Mouse (Mus musculus): ENCODE results near the gene Sbsn. TPM values are rescaled to one million over a fixed set of nuclear protein-coding genes. Genes with fewer than 3 reads are reported as not detected.
A peak's percentile ranks its signal among the peaks of the same experiment; 100 is the strongest.

Gene Sbsn
- total RNA-seq, 2 experiments from 2014 or later = 8.5 to 12.2 TPM

GRCm38 (mm10) chr7:30749824-30750606 lies 1.3 kb upstream of the Sbsn start:
- intact Hi-C loops (cut with DNase I) = no loop called here
- no peak for DNase-seq

- no peak for DNase-seq
- intact Hi-C loops (cut with DNase I) = no loop called here
Measured at GRCm38 (mm10) chr7:30757001-30757400, 5.7 kb downstream of the Sbsn start.

DNA sequence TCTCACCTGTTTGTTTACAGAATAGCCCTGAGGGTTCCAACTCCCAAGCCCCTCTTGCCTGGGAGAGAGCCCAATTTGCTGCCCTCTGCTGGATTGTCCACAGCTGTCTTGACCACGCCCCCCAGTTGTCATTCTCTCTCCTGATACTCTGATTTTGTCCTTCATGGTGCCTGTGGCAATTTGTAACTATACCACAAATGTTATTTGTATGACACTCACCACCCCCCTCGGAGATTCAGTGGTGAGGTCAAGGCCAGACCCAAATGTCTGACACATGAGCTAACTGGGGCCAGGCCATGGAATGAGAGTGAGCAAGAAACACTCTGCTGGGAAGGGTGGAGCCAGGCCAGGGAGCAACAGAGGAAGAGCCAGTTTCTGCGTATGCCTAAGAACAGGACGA lies 7.6 kb downstream of the Sbsn start:
- intact Hi-C loops (cut with DNase I) = no loop called here
- peak; percentile 48 for DNase-seq

DNA sequence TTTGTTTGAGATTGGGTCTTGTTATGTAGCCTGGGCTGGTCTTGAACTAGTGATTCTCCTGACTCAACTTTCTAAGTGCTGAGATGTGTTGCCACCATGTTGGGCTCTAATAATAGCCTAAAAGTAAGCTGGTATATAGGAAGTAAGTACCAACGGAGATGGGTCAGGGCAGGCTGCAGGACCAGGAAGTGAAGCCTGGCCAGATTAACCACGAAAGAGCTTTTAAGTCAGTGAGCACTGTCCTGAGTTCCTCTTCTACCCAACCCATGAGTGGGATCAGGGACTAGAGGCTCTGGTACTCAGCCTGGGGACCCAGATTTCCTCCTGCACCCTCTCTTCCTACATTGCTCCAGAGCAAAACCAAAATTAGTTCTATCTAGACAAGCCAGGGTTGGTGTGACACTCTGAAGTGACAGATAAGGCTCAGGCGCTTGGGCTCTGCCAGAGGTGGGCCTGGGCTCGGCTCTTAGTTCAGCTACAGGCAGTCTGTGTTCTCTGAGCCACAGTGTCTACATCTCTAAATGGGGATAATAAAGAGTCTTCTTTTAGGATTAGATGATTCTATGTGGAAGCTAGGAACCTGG lies 10.6 kb downstream of the Sbsn start:
- DNase-seq = no peak
- intact Hi-C loops (cut with DNase I) = no loop called here

GRCm38 (mm10) chr7:30763456-30763855 lies 12.2 kb downstream of the Sbsn start, which contains the start of gene Dmkn:
Gene Dmkn, plus strand, starts transcription at chr7:30763756.
- intact Hi-C loops (cut with DNase I) = no loop called here
- no peak for DNase-seq

- intact Hi-C loops (cut with DNase I) = no loop called here
- no peak for DNase-seq
Measured at GRCm38 (mm10) chr7:30765173-30765572, 13.9 kb downstream of the Sbsn start.

DNA sequence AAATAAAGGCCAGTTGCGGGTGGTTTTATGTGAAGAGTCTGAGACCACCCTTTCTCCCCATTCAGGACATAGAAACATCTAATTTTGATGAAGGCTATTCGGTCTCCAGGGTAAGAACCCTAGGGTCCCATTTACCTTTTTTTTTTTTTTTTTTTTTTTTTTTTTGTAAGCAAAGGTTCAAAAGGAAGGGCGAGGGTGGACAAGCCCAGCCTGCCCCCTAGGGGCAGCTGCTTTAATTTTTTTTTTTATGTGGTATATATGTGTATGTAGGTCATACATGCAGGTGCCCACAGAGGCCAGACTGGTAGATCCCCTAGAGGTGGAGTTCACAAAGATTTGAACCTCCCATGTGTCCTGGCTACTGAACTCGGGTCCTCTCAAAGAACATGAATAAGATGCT lies 15.1 kb downstream of the Sbsn start:
- no peak for DNase-seq
- intact Hi-C loops (cut with DNase I) = no loop called here

DNA sequence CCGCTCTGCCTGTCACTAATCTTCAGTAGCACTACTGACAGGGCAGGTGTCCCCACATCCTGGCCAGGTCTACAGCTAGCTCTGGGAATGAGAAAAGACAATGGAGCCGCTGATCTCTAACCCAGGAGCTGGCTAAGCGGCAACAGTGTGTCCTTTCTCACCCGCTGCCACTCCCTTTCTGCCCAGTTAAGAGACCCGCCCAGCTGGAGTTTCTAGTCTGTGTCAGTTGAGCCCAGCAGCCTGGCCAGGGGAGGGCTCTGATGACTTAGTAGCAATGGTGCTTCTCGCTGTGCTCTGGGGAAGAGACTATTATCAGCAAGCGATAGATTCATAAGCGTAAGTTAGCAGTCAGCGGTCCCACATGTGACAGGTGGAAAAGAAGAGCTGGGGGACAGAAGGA lies 18.0 kb downstream of the Sbsn start:
- intact Hi-C loops (cut with DNase I) = no loop called here
- DNase-seq = no peak

DNA sequence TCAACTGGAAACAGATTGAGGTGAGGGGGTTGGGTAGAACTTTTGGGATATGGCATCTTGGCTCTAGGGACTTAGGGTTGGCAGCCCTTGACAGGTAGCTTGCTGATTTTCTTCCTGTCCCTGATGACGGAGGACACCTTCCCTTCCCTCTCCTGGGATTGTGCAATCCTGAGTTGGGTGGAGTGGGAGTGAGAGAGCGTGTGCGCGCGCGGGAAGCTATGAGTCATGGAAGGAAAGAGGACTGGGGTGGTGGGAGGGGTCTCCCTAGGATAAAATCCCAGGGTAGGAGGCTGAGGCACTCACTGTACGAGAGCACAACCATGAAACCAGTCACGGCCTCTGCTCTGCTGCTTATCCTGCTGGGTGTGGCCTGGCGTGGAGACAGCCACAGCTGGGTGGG lies 24.8 kb downstream of the Sbsn start:
- no peak for DNase-seq
- intact Hi-C loops (cut with DNase I) = no loop called here

GRCm38 (mm10) chr7:30777081-30777579 lies 25.9 kb downstream of the Sbsn start:
- intact Hi-C loops (cut with DNase I) = no loop called here
- DNase-seq = peak; percentile 18

DNA sequence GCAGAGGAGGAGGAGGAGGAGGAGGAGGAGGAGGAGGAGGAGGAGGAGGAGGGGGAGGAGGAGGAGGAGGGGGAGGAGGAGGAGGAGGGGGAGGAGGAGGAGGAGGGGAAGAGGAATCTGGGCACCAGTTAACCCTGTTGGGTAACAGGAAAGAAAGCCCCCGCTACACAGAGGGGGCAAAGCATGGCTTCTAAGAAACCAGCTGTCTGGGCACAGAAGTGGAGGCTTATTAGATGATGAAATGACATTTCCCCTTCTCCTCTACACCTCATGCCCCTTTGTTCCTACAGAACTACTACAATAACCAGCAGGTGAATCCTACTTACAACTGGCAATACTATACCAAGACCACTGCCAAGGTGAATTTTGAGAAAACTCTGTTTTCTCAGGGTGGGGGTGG lies 26.6 kb downstream of the Sbsn start:
- DNase-seq = no peak
- intact Hi-C loops (cut with DNase I) = no loop called here

GRCm38 (mm10) chr7:30781792-30782191 lies 30.5 kb downstream of the Sbsn start:
- no peak for DNase-seq
- intact Hi-C loops (cut with DNase I) = no loop called here

- intact Hi-C loops (cut with DNase I) = no loop called here
- DNase-seq = no peak
Measured at GRCm38 (mm10) chr7:30782658-30783057, 31.4 kb downstream of the Sbsn start.

GRCm38 (mm10) chr7:30785154-30785553 lies 33.9 kb downstream of the Sbsn start:
- intact Hi-C loops (cut with DNase I) = no loop called here
- DNase-seq = no peak

- DNase-seq = peak; percentile 49
- intact Hi-C loops (cut with DNase I) = no loop called here
Measured at GRCm38 (mm10) chr7:30785721-30786546, 34.7 kb downstream of the Sbsn start.

DNA sequence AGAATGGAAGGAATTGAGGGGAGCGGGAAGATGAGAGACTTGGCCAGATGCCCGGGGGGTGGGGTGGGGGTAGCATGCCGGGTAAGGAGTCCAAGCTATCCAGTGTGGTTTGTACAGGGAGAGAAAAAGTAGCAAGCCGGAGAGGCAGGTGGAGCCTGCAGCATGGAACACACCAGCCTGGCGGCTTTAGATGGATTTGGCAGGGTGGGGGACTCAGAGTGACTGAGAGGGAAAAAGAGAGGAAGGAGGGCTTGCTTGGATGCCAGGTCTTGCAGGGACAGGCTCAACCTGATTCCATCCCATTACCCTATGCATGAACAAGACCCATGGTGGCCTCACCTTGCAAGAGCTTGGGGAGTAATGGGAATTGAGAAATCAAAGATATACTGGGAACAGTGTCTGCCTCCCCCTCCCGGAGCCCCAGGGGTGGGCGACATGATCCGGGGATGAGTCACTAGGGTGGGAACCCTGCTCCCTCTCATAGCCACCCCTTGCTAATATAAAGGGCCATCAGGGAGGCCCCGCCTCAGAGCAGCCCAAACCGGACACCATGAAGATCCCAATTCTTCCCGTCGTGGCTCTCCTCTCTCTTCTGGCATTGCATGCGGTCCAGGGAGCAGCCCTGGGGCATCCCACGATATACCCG lies 36.2 kb downstream of the Sbsn start, which contains the start of gene Krtdap:
Gene Krtdap, plus strand, starts transcription at position 520 of the 646 bp plus-strand sequence.
- no peak for DNase-seq
- intact Hi-C loops (cut with DNase I) = no loop called here

GRCm38 (mm10) chr7:30790141-30790540 lies 38.9 kb downstream of the Sbsn start:
- intact Hi-C loops (cut with DNase I) = no loop called here
- DNase-seq = no peak

DNA sequence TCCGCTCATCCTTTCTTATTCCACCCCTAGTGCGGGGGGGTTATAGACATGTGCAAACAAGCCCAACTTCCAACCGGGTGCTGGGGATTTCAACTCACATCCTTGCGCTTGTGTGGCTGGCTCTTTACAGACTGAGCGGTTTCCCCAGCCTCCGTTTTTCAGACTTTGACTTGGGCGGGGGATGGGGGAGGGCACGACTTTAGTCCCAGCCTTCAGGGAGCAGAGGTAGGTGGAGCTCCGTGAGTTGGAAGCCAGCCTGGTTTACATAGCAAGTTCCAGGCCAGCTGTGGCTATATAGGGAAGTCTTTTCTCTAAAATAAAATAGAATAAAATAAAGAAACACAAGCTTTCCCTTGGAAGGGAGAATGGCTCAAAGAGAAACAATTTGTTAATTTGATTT lies 40.6 kb downstream of the Sbsn start:
- intact Hi-C loops (cut with DNase I) = no loop called here

DNA sequence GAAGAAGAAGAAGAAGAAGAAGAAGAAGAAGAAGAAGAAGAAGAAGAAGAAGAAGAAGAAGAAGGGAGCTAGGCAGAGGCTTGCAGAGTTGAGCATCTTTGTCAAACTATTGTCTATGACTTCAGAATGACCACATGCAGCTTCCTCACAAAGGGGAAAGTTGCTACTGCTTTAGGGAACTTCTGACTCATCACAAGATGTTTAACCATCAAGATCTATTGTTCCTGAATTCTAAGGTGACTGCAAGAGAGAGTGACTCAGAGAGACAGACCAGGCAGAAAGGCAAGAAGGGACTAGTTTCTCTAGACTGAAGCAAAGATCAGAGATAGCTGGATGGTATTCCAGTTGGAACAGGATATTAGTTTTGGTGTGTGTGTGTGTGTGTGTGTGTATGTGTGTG lies 43.6 kb downstream of the Sbsn start:
- DNase-seq = no peak
- intact Hi-C loops (cut with DNase I) = no loop called here

More for the DNA sequence above, 40.6 kb downstream of the Sbsn start:
- no peak for DNase-seq

DNA sequence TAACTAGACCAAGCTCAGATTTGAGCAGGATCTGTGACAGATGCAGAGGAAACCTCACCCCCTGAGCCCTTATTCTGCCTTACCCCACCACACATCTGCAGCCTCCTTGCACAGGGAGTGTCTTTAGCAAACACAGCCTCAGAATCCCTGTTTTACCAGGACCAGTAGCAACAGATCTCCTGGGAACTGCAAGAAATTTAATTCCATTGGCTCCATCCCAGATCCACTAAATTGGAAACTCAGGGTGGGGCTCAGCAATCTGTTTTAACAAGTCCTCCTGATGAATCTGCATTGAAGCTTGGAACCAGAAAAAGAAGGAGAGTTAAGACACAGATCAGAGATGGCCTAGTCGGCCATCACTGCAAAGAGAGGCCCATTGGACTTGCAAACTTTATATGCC lies 45.5 kb downstream of the Sbsn start:
- no peak for DNase-seq
- intact Hi-C loops (cut with DNase I) = no loop called here

- intact Hi-C loops (cut with DNase I) = no loop called here
- no peak for DNase-seq
Measured at GRCm38 (mm10) chr7:30800653-30801052, 49.4 kb downstream of the Sbsn start.

Measured in left cerebral cortex, postnatal 4 days (tissue).